Mouse (Mus musculus) testis, adult 2 months (tissue): ENCODE results near the gene Omg. TPM values are rescaled to one million over a fixed set of nuclear protein-coding genes. Genes with fewer than 3 reads are reported as not detected.

Experiments
- H3K27ac ChIP-seq: fragments of 200-500 bp; 2 replicates; pipeline ENCODE4 v1.5.1; 2012; ENCODE audit warnings: low read depth, low read length; ENCODE audit not compliant: control insufficient read depth, insufficient read depth
- H3K27me3 ChIP-seq: fragments of 200-500 bp; 2 replicates; pipeline ENCODE4 v1.6.1; 2012; ENCODE audit warnings: mild to moderate bottlenecking, low read length, moderate library complexity; ENCODE audit not compliant: control insufficient read depth, insufficient read depth
- H3K36me3 ChIP-seq: fragments of 200-500 bp; 2 replicates; pipeline ENCODE4 v1.6.1; 2012; ENCODE audit warnings: mild to moderate bottlenecking, low read length; ENCODE audit not compliant: control insufficient read depth, insufficient read depth
- H3K4me1 ChIP-seq: fragments of 200-500 bp; 2 replicates; pipeline ENCODE4 v1.6.1; 2012; ENCODE audit warnings: low read length; ENCODE audit not compliant: control insufficient read depth, insufficient read depth
- H3K4me3 ChIP-seq: fragments of 200-500 bp; 2 replicates; pipeline ENCODE4 v1.5.1; 2012; ENCODE audit warnings: low read depth, mild to moderate bottlenecking, low read length, moderate library complexity, mixed read lengths; ENCODE audit not compliant: control insufficient read depth
- CTCF ChIP-seq: fragments of 200-500 bp; IDR thresholded peaks from 2 replicates; pipeline ENCODE4 v1.5.1; 2012; ENCODE audit warnings: low read depth, mild to moderate bottlenecking, inconsistent platforms, low read length, moderate library complexity; ENCODE audit not compliant: control insufficient read depth, insufficient read depth, insufficient replicate concordance
- POLR2A ChIP-seq: fragments of 200-500 bp; IDR thresholded peaks from 2 replicates; pipeline ENCODE4 v1.6.1; 2012; ENCODE audit warnings: low read depth, mild to moderate bottlenecking, inconsistent platforms, low read length, moderate library complexity; ENCODE audit not compliant: control insufficient read depth
- polyA plus RNA-seq: library from polyadenylated mRNA; depleted of rRNA; stranded (reverse); fragments of >200 nt; gene quantifications from 2 replicates; pipeline ENCODE4 v1.2.3, GENCODE M21; 2012; rRNA removed

The Omg gene
- polyA plus RNA-seq, 1 experiment, result not detected

DNA sequence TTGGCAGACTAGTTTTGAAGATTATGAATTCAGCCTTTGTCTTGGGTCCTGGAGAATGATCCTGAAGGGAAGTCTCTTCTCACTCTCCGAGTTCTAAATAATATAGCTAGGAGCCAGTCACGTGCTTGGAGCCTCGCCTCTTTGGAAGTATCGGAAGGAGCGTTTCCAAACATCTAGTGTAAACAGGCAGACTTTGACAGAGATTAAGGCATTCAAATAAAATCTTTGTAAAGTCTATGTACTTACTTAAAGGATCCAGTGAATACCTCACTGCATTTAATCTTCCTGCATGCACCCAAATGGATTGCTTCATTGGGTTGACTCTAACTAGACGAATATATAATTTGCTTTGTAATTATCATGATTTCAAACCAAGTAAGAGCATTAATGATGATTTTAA, 20.5 kb downstream of the Omg start:
- no peak overlapping the region for H3K27ac ChIP-seq
- TF ChIP-seq POLR2A (no peak), CTCF (no peak)
- H3K4me3 ChIP-seq, result no peak overlapping the region
- H3K27me3 ChIP-seq, result no peaks in the 10 kb centered on the region
- H3K4me1 ChIP-seq, result no peaks in the 10 kb centered on the region
- H3K36me3 ChIP-seq, result no peaks in the 10 kb centered on the region; the same call in 1 of the 2 replicates

DNA sequence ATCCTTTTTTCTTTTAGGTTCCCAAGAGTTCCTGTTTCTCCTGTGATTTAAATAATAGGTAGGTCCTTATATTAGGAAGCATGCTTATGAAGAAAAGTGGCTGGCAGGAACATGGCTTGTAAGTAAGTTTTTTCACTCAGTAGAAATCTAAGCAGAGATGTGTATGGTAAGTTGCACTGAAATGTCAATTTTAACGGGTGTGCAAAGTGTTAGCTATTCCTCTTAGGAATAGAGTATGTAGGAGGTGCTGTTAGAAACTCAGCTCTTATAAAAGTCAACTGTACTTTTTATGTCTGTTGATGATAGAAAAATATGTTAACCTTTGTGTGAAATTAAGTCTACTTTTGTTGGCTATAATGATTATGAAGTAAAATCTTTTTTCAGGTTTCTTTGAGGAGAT, 35.8 kb downstream of the Omg start:
- Histone ChIP-seq H3K4me3 (no peak overlapping the region), H3K27me3 (no peaks in the 10 kb centered on the region), H3K36me3 (no peaks in the 10 kb centered on the region; the same call in 1 of the 2 replicates), H3K4me1 (no peaks in the 10 kb centered on the region), H3K27ac (no peak overlapping the region)
- TF ChIP-seq POLR2A (no peak), CTCF (no peak)

GRCm38 (mm10) chr11:79460756-79461450, 43.0 kb downstream of the Omg start:
- Histone ChIP-seq H3K4me1 (no peaks in the 10 kb centered on the region), H3K27me3 (no peaks in the 10 kb centered on the region), H3K4me3 (no peak overlapping the region), H3K27ac (no peak overlapping the region), H3K36me3 (peaks cover 4% of the 10 kb centered on the region)
- TF ChIP-seq CTCF, result no peak
- TF ChIP-seq POLR2A, result no peak

DNA sequence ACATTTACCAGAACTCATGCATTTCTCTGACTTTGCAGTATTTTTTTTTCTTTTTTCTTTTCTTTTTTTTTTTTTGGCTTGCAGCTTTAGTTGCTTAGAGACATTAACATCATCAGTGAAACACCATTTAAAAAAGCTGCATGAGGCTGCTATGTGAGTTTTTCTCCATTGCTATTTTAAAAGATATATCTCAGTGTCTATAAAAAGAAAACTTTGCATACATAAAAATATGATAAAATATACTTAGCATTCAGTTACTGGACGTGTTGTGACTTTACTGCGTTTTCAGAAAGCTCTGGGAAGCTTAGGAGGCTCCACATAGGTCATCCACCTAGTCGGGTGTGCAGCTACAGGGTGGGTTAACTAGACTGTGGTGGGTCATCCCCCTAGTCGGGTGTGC, 44.0 kb downstream of the Omg start:
- TF ChIP-seq POLR2A (no peak), CTCF (no peak)
- H3K36me3 ChIP-seq, result peaks cover 4% of the 10 kb centered on the region
- H3K4me3 ChIP-seq, result no peak overlapping the region
- no peaks in the 10 kb centered on the region for H3K4me1 ChIP-seq
- H3K27me3 ChIP-seq, result no peaks in the 10 kb centered on the region
- H3K27ac ChIP-seq, result no peak overlapping the region

GRCm38 (mm10) chr11:79457928-79458327, 46.0 kb downstream of the Omg start:
- Histone ChIP-seq H3K36me3 (peaks cover 6% of the 10 kb centered on the region), H3K4me3 (no peak overlapping the region), H3K27me3 (no peaks in the 10 kb centered on the region), H3K27ac (no peak overlapping the region), H3K4me1 (no peaks in the 10 kb centered on the region)
- TF ChIP-seq POLR2A (no peak), CTCF (no peak)

- Histone ChIP-seq H3K4me3 (no peak overlapping the region), H3K4me1 (no peaks in the 10 kb centered on the region), H3K27ac (no peak overlapping the region), H3K36me3 (peaks cover 3% of the 10 kb centered on the region), H3K27me3 (no peaks in the 10 kb centered on the region)
- TF ChIP-seq CTCF, result no peak
- TF ChIP-seq POLR2A, result no peak
Measured at GRCm38 (mm10) chr11:79452966-79453365, 50.9 kb downstream of the Omg start.

Other genes starting within 250 kb of the Omg start
- 12.2 and 14.2 TPM in 2 replicates for gene Wsb1, start 249.4 kb downstream of the Omg start, polyA plus RNA-seq
- 0.21 TPM in 1 of 2 replicates, not detected in the other for gene Gm9964, start 207.2 kb downstream of the Omg start, polyA plus RNA-seq
- gene Nf1, start 164.4 kb downstream of the Omg start, polyA plus RNA-seq, result 24.1 and 29.3 TPM in 2 replicates
- 0.06 and 0.23 TPM in 2 replicates for gene Evi2b, start 19.7 kb upstream of the Omg start, polyA plus RNA-seq
- gene Evi2, start 26.5 kb upstream of the Omg start, polyA plus RNA-seq, result not detected in 2 replicates
- gene Evi2a, start 26.5 kb upstream of the Omg start, polyA plus RNA-seq, result 0.71 and 0.94 TPM in 2 replicates
- gene Rab11fip4, start 87.1 kb upstream of the Omg start, polyA plus RNA-seq, result 12.1 and 13.6 TPM in 2 replicates